Mouse (Mus musculus) monocyte, adult 2 months (primary cell): ENCODE data around the gene Prr13.

Source experiments
- DNase-seq, 2 experiments: peaks; one replicate each; pipeline ENCODE4 v3.0.0; 2022; ENCODE audit warnings: low spot score in 2 of 2, low read depth in 1 of 2

Prr13 gene

GRCm38 (mm10) chr15:102503924-102504782, 45.3 kb downstream of the Prr13 start:
- DNase-seq, result no peak

GRCm38 (mm10) chr15:102505073-102505769, 46.4 kb downstream of the Prr13 start:
- no peak for DNase-seq

- DNase-seq, result no peak
Observed at GRCm38 (mm10) chr15:102505770-102506463, 47.1 kb downstream of the Prr13 start.

DNA sequence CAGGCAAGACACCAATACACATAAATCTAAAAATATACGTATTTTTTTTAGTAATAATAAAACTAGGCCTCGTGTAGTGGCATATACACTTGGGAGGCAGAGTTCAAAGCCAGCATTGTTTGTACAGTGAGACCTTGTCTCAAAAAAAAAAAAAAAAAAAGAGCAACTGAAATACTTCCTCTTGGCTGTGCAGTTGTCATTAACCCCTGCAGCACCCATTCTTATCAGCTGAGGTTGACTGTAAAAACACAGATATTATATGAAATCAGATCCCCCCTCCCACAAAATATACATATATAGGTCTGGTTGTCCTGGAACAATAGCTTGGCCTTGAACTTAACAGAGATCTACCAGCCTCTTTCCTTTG, 47.6 kb downstream of the Prr13 start:
- no peak for DNase-seq

DNA sequence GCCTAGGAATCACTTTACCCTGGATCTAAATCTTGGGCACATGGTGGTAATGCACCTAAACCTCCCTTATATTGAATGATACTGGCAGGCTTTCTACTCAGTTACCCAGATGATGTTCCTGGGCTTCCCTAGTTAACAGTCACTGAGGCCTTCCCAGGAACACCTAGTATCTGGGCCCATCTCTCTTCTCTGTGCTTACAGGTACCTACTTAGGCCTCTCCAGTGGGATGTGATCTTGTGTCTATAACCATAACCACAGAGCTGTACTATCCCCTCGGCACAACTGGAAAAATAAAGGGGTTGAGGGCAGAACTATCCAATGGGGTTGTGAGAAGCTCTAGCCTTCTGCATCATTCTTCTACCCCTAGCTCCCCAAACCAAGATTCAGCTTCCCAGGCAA, 48.0 kb downstream of the Prr13 start:
- DNase-seq, result no peak

GRCm38 (mm10) chr15:102507561-102507960, 48.7 kb downstream of the Prr13 start:
- DNase-seq, result no peak

DNA sequence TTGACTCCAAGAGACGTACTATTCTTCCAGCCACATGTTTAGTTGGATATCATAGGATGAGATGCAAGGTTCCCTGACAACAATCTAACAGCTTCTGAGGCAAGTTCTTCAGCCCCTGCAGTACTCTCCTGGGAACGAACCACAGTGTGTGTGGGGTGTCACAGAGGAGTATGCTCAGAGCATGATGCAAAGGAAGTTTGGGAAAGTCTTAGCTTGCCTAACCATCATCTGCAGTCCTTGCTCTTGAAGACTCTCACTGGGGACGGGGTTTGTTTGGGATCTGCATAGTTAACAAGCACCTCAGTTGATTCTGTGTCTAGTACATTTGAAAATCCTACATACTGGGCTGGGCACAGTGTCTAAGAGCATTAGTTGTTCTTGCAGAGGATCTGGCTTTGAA, 49.5 kb downstream of the Prr13 start:
- DNase-seq, result no peak

DNA sequence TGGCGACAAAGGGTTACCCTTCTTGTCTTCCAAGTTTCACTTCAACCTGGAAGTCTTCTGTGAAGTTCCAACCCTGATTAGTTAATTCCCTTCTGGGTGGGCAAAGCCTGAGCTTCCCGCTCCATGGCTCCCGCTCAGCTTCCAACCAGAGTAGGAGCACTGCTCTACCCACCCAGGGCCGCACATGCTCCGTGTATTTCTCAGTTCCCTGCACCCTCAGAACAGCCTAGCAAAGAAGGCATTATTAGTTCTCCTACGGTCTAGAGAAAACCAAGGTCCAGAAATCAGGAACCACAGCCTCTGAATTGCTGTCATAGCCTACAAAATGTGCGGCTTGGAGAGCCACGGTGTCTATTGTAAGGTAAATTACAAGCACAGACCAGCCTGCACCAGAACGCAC, 51.3 kb downstream of the Prr13 start:
- no peak for DNase-seq

- DNase-seq, result peak in 1 of 2 experiments; percentile 47
Observed at GRCm38 (mm10) chr15:102510590-102511284, 51.9 kb downstream of the Prr13 start.

GRCm38 (mm10) chr15:102511285-102511833, 52.5 kb downstream of the Prr13 start:
- no peak for DNase-seq

- no peak for DNase-seq
Observed at GRCm38 (mm10) chr15:102512010-102512409, 53.2 kb downstream of the Prr13 start.
